Mouse (Mus musculus) gastrocnemius, adult 8-10 months (tissue): ENCODE results near the gene Usp50. TPM values are rescaled to one million over a fixed set of nuclear protein-coding genes. Genes with fewer than 3 reads are reported as not detected.
A peak's percentile ranks its signal among the peaks of the same experiment; 100 is the strongest.

Source experiments
- DNase-seq, 2 experiments: peaks; one replicate each; pipeline ENCODE4 v3.0.0; 2022; ENCODE audit warnings: low spot score in 2 of 2
- total RNA-seq, 4 experiments: library from RNA; stranded (reverse); gene quantifications; 2 replicates each; pipeline ENCODE4 v1.2.4; 2022

Usp50 gene
- total RNA-seq, 4 experiments from 2014 or later, result not detected

DNA sequence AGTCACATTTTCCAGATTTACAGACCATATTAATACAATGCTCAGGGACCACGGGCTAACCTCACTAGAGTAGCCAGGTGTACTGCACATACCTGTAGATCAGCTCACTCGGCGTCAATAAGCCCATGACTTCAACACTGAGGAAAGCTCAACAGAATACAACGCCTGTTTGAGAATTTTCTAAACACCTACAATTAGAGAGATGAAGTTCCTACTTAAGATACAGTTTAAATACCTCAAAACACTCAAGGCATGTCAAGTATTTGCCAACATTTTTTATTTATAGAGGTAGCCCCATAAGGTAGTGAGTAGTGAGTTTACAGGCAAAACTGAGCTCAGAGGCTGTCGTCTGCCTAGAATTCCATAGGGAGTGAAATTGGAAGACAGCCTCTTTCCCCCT, 39.9 kb downstream of the Usp50 start:
- DNase-seq, result no peak

DNA sequence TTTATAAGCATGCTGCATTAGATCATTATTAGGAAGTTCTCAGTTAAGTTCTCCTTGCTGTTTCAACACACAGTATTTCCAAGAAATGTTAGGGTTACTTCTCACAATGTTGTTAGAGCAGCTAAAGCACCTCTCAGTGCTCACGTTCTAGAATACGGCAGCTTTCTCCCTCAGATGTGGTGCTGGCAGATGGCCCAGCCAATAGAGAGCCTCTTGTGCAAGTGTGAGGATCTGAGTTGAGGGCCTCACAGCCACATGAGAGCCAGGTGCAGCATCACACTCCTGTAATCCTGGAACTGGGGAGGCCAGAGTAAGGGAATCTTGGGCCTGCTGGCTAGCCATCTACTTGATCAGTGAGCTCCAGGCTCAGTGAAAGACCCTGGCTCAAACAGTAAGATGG, 43.0 kb downstream of the Usp50 start:
- no peak for DNase-seq

- no peak for DNase-seq
Observed at GRCm38 (mm10) chr2:126735339-126736073, 47.8 kb downstream of the Usp50 start.

DNA sequence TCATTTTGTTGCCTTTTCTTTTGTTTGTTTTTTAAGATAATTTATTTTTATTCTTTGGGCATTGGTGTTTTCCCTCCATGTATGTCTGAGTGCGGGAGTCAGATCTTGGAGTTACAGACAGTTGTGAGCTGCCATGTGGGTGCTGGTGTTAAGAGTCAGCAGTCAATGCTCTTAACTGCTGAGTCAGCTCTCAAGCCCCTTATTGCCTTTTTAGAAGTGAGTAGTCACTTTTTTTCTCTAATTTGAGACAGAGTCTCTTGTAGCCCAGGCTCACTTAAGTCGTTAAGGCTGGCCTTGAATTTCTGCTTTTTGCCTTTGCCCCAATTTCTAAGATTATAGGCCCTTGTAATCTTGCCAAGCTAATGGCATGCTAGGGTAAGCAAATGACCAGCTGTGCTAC, 52.8 kb downstream of the Usp50 start:
- no peak for DNase-seq

DNA sequence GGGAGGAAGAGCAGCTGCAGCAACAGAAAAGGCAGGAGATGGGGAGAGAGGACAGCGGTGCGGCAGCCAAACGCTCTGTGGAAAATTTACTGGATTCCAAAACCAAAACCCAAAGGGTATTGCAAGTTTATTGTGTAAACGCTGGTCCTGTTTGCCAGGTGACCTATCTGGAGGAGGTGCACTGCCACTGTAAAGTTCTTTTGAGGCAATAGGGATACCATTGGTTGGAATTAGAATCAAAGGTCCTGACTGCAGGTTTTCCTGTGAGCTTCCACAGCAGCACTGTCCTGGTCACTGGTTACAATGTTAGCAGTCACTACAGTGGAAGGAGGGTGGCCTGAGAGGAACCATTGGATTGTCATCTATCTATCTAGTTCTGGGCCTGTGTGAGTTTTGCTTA, 54.1 kb downstream of the Usp50 start:
- no peak for DNase-seq

GRCm38 (mm10) chr2:126712950-126713349, 70.3 kb downstream of the Usp50 start:
- no peak for DNase-seq

- no peak for DNase-seq
Observed at GRCm38 (mm10) chr2:126712526-126712925, 70.7 kb downstream of the Usp50 start.

DNA sequence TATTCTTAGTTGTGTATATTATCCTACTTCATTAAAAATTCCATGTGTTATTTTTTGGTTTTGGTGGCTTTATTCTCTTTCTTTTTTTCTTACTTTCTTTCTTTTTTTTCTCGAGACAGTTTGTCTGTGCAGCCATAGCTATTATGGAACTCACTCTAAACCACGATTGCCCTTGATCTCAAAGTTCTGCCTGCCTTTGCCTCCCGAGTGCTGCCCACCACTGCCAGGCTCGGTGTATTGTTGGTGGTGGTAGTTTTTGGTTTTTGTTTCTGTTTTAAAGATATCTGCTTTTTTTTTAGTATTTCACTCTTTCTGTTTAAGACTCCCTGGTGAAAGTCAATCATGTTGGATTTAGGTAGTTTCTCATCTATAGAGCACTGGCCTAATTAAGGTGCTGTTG, 74.9 kb downstream of the Usp50 start:
- no peak for DNase-seq

- DNase-seq, result no peak
Observed at GRCm38 (mm10) chr2:126707438-126707779, 75.9 kb downstream of the Usp50 start.

DNA sequence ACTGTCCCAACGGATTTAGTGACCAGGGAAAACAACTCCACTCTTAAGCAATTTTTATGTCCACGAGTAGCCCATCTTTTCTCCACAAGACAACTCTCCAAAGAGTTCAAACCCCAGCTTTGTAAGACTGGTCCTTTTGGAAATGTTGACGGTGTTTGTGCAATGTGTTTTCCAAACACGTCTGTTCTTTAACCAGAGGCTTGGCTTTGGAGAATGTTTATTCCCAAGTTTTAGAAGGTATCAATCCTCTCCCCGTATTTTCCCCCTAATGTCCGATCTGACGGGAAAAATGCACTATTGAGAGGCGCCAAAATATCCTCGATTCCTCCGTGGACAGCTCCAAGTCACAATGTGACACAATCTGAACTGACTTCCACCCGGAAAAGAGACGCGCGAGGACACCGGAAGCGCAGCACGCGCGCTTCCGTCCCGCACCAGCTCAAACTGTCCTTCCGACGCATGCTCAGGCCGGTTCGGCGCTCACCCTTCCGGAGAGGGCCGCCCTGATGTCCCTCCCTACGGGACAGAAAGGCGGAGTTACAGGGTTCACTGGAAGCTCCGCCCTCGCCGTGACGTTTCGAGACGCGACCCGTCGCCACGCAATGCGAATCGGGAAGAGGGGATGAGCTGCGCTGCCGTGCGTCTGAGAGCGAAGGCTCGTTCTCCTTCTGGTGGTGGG, 76.4 kb downstream of the Usp50 start, which contains the start of gene Usp8:
Gene Usp8, plus strand, starts transcription at position 570 of the 679 bp plus-strand sequence.
- DNase-seq, result peak; percentile 93 to 95

GRCm38 (mm10) chr2:126695285-126695684, 88.0 kb downstream of the Usp50 start:
- DNase-seq, result no peak

GRCm38 (mm10) chr2:126691290-126691689, 92.0 kb downstream of the Usp50 start:
- no peak for DNase-seq

DNA sequence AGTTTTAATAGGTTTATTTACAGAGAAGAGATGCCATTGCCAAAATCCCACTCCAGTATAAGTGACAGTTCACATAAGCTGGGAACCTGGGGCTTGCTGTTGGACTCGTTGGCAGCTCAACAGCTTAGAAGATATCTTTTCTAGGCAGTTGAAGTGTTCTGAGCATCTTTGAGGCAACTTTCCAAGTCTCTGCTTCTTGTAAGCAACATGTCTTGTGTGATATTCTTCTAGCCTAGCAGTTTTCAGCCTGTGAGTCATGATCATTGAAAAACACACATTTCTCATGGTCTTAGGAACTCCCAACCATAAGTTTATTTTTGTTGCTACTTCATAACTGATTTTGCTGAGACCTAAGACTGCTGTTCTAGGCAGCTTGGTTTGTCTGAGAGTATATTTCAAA, 100.3 kb downstream of the Usp50 start:
- DNase-seq, result no peak

DNA sequence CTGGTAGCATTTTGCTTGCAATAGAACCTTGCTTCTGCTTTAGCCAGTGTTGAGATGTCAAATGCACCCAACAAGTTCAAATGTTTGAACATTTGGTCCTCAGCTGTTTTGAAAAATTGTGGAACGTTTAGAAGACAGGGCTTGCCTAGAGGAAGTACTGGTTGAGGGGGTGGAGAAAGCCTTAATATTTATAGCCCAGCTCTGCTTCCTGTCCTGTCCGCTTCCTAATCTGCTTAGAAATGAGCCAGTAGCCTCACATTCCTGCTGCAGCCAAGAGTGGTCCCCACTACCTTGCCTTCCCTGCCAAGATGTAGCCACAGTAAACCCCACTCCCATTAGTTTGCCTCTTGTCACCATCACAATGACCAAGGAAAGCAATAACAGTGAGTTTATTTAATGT, 100.9 kb downstream of the Usp50 start:
- no peak for DNase-seq

- no peak for DNase-seq
Observed at GRCm38 (mm10) chr2:126677366-126677765, 105.9 kb downstream of the Usp50 start.

- no peak for DNase-seq
Observed at GRCm38 (mm10) chr2:126676122-126676515, 107.2 kb downstream of the Usp50 start, which contains the start of gene Gabpb1. Gabpb1 (minus strand) TSS chr2:126676337.

GRCm38 (mm10) chr2:126675169-126676121, 107.8 kb downstream of the Usp50 start:
- peak; percentile 79 to 80 for DNase-seq

DNA sequence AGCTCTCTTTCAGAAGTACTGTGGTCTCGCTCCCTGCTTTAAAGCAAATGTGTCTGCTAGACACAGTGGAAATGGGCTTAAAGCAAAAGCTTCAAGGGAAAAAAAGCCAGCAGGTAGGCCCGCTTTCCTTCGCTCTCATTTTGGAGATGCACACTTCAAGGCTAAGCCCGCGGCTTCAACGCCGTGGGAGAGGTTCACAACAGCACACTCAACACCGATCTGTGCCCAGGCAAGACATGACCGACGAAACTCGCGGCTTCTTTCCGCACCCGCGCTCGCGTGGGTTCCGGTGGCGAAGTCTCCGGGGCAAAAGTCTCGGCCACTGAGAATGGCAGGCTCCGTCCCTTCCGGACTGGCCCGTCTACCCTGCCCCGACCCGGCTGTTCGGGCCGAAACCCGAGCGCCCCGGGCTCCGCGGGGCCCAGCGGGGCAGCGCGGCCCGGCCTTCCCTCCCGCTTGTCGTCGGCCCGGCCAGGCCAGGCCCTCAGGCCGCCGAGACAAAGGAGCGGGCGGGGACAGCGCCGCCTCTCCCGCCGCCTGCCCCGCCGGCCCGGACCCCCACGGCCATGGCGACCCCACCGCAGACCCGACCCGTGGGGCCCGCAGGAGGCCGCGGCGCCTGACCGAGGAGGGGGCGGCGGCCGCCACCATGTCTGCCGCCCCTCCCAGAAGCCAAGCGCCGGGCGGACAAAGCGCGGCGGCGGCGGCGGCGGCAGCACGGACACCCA, 108.7 kb downstream of the Usp50 start:
- peak; percentile 8 to 9 for DNase-seq

GRCm38 (mm10) chr2:126673317-126674242, 109.7 kb downstream of the Usp50 start:
- DNase-seq, result no peak

DNA sequence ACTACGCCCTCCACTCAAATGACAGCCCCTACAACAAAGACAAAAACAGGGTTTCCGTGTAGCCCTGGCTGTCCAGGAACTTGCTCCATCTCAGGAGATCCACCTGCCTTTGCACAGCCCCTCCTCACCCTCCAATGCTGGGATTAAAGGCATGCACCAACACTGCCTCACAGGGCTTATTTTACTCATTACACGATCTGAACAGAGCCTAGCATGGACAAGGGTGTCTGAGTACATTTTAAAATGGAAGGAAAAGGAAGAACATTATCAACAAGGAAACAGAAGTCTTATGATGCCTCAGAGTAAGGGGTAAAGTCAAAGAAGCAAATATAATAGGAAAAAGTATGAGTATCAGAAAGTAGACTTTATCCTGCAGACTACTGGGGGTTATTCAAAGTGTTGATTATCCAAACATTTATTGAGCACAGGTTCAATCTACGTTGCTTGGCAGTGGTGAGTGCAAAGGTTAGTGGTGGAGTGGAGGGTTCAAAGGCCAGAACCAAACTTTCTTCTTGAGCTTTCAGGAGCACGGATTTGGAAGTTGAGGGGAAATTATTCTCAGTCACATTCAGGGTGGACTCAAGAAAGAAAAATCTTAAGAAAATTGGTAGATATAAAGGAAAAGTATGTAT, 114.5 kb downstream of the Usp50 start:
- no peak for DNase-seq
